Mouse (Mus musculus) liver, embryonic 12.5 days (tissue): ENCODE results near the gene Mipep. TPM values are rescaled to one million over a fixed set of nuclear protein-coding genes. Genes with fewer than 3 reads are reported as not detected.

ENCODE experiments used
- ATAC-seq: fragments of 200-750 bp; cut with Nextera tagmentation; 2 replicates; pipeline ENCODE4 v1.8.0; 2017; ENCODE audit warnings: moderate number of reproducible peaks, mild to moderate bottlenecking, moderate library complexity
- H3K27ac ChIP-seq: fragments of 300-500 bp; sonication (generic); 2 replicates; pipeline ENCODE4 v1.5.1; 2016; ENCODE audit warnings: mild to moderate bottlenecking
- H3K27me3 ChIP-seq: fragments of 300-500 bp; sonication (generic); replicated peaks from 2 replicates; pipeline ENCODE4 v1.6.1; 2016; ENCODE audit warnings: mild to moderate bottlenecking, moderate library complexity
- H3K36me3 ChIP-seq: fragments of 300-500 bp; sonication (generic); 2 replicates; pipeline ENCODE4 v1.6.1; 2016; ENCODE audit warnings: mild to moderate bottlenecking, moderate library complexity
- H3K4me1 ChIP-seq: fragments of 300-500 bp; sonication (generic); 2 replicates; pipeline ENCODE4 v1.6.1; 2016
- H3K4me2 ChIP-seq: fragments of 300-500 bp; sonication (generic); 2 replicates; pipeline ENCODE4 v1.6.1; 2016; ENCODE audit warnings: mild to moderate bottlenecking, moderate library complexity
- H3K4me3 ChIP-seq: fragments of 300-500 bp; sonication (generic); 2 replicates; pipeline ENCODE4 v1.5.1; 2016; ENCODE audit warnings: mild to moderate bottlenecking, moderate library complexity
- H3K9ac ChIP-seq: fragments of 300-500 bp; sonication (generic); 2 replicates; pipeline ENCODE4 v1.6.1; 2016; ENCODE audit warnings: mild to moderate bottlenecking, moderate library complexity
- H3K9me3 ChIP-seq: fragments of 300-500 bp; sonication (generic); replicated peaks from 2 replicates; pipeline ENCODE4 v1.6.1; 2016; ENCODE audit warnings: mild to moderate bottlenecking, moderate library complexity
- WGBS: fragments of 180-500 bp; shearing (Covaris S2); methylation state at CpG from one replicate; pipeline ENCODE4 v1.1.7; 2016; ENCODE audit not compliant: insufficient replicate concordance; 5-methylcytosine and 5-hydroxymethylcytosine counted together
- polyA plus RNA-seq: library from polyadenylated mRNA; unstranded; fragments of >200 nt; fragmentation: Nextera tagmentation; extraction: Ambion mirVana; gene quantifications from 2 replicates; pipeline ENCODE4 v1.2.1, GENCODE M21; 2016

Gene Mipep
- polyA plus RNA-seq, 1 experiment from 2014 or later = 19.9 TPM

DNA sequence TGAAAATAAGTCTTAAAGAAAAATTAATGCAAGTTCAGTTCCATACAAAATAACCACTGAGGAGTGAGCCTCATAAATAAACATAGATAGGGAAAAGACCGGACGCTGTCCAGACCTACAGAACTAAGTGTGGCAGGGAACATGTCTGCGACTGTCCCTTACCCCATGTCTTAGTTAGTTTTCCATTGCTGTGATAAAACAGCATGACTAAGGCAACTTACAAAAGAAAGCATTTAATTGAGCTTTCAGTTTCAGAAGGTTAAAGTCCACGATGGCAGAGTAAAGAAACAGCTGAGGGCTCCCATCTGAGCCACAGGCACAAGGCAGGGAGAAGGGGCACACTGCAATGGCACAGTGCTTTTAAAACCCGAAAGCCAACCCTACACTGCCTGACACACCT lies 63.8 kb downstream of the Mipep start:
- no peak for ATAC-seq
- Histone ChIP-seq H3K4me1 (no peaks in the 10 kb centered on the region), H3K27me3 (no peaks in the 10 kb centered on the region), H3K9ac (no peak overlapping the region), H3K27ac (no peak overlapping the region), H3K36me3 (peaks cover 47% of the 10 kb centered on the region), H3K4me2 (no peak overlapping the region), H3K9me3 (no peaks in the 10 kb centered on the region), H3K4me3 (no peak overlapping the region)
- WGBS = 73% methylated on average over 5 of the region's 5 CpGs

DNA sequence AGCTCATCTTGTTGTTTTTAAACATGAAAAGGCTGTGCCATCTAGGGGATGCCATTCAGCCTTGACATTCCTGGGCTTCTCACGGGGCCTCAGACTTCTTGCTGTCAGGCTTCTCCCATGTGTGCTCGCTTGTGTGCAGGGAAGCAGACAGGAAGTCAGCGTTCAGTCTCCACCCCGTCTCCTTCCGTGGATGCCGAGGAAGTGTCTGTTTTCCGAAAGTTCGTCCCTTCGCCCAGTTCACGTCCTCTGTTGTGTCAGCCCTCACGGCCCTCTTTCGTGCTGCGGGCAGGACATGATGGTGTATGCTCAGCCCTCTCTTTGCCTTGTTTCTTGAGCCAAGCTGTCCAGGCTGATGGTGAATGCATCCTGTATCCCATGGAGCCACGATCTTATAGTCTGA lies 65.7 kb downstream of the Mipep start:
- H3K4me3 ChIP-seq = no peak overlapping the region
- WGBS = 79% methylated on average over 14 of the region's 14 CpGs
- no peak for ATAC-seq
- H3K4me2 ChIP-seq = no peak overlapping the region
- peaks cover 59% of the 10 kb centered on the region for H3K36me3 ChIP-seq
- H3K9ac ChIP-seq = no peak overlapping the region
- no peaks in the 10 kb centered on the region for H3K9me3 ChIP-seq
- H3K27ac ChIP-seq = no peak overlapping the region
- H3K27me3 ChIP-seq = no peaks in the 10 kb centered on the region
- no peaks in the 10 kb centered on the region for H3K4me1 ChIP-seq

DNA sequence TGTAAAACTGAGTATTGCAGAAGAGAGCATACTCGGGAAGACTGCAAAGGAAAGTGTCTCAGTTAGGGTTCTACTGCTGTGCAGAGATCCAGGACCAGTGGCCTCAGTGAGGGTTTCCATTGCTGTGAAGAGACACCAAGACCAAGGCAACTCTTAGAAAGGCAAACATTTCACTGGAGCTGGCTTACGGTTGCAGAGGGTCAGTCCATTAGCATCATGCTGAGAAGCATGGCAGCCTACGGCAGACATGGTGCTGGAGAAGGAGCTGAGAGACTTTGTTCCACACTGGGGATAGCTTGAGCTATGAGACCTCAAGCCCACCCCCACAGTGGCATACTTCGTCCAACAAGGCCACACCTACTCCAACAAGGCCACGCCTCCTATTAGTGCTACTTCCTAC lies 67.3 kb downstream of the Mipep start:
- Histone ChIP-seq H3K27me3 (no peaks in the 10 kb centered on the region), H3K4me3 (no peak overlapping the region), H3K9ac (no peak overlapping the region), H3K27ac (no peak overlapping the region), H3K4me2 (no peak overlapping the region), H3K9me3 (no peaks in the 10 kb centered on the region), H3K36me3 (peaks cover 59% of the 10 kb centered on the region), H3K4me1 (no peaks in the 10 kb centered on the region)
- 79% methylated on average over 5 of the region's 5 CpGs for WGBS
- ATAC-seq = no peak

DNA sequence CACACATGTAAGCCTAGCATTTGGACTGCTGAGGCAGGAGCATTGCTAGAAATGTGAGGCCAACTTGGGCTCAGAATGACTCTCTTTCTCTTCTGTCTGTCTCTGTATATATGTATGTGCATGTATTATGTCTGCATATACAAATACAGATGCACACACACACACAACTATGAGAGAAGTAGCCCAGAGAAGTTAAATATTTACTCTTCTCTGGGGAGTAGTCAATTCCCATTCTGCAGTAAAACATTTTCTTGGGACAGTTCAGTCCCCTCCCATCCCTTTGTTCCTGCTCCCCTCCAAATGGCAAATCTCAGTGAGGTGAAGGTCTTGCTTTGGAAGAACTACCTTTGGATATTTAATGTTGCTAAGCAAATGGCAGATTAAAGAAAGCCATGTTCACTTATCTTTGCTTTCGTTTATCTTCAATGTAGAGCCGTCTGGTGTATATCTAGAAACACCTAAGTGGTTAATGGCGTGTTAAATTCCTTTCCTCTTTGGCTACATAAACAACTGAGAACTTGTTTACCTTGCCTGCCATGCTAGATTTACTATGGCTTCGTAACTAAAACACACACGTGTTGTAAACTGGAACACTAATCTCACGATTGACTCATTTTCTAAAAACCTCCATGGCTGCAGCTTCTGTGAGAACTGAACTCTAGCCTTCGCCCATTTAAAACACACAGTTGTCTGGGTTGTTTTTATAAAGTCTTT lies 72.0 kb downstream of the Mipep start:
- Histone ChIP-seq H3K4me1 (no peaks in the 10 kb centered on the region), H3K4me3 (no peak overlapping the region), H3K4me2 (no peak overlapping the region), H3K9me3 (no peaks in the 10 kb centered on the region), H3K36me3 (peaks cover 33% of the 10 kb centered on the region), H3K27me3 (no peaks in the 10 kb centered on the region), H3K27ac (no peak overlapping the region), H3K9ac (no peak overlapping the region)
- no peak for ATAC-seq
- WGBS = 53% methylated on average over 7 of the region's 7 CpGs

DNA sequence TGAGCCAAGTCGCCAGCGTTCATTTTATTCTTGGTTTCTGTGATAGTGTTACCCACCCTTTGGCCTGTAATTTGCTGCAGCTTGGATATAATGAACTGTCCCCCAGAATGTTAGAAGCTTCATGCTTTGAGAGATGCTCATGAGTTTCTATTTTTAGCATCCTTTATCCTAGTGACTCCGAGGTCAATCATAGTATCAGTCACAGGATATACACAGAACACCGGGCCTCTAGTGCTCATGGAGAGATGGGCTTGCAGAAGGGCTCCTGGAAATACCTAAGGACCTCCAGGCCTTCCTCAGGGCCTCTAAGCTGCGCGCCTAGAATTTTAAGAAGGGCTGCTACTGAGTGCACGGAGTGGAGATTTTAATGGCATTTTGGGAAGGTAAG lies 72.5 kb downstream of the Mipep start:
- Histone ChIP-seq H3K4me1 (no peaks in the 10 kb centered on the region), H3K4me2 (no peak overlapping the region), H3K27ac (no peak overlapping the region), H3K4me3 (no peak overlapping the region), H3K36me3 (peaks cover 27% of the 10 kb centered on the region), H3K9ac (no peak overlapping the region), H3K27me3 (no peaks in the 10 kb centered on the region), H3K9me3 (no peaks in the 10 kb centered on the region)
- no peak for ATAC-seq
- 60% methylated on average over 7 of the region's 7 CpGs for WGBS

DNA sequence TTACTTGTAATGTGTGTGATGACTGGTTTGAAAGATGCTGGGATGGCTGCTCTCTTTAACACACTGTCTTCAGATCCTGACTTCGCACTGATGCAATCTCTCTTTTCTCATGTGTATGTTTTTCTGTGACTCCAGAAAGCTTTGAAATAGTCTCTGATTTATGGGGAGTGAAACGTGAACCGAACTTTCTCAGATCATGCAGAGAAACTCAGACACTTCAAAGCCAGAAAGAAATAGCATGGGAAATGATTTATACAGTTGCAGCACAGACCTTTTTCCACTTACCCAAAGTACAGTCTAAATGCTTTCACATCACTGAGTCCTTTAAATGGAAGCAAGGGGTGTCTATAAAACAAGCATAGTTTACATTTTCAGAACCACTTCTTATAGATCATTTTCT lies 79.0 kb downstream of the Mipep start:
- Histone ChIP-seq H3K27ac (no peak overlapping the region), H3K4me3 (no peak overlapping the region), H3K4me2 (no peak overlapping the region), H3K27me3 (no peaks in the 10 kb centered on the region), H3K9me3 (no peaks in the 10 kb centered on the region), H3K4me1 (no peaks in the 10 kb centered on the region), H3K36me3 (peaks cover 9% of the 10 kb centered on the region; the same call in 1 of the 2 replicates), H3K9ac (no peak overlapping the region)
- 75% methylated on average over 3 of the region's 3 CpGs for WGBS
- ATAC-seq = no peak

DNA sequence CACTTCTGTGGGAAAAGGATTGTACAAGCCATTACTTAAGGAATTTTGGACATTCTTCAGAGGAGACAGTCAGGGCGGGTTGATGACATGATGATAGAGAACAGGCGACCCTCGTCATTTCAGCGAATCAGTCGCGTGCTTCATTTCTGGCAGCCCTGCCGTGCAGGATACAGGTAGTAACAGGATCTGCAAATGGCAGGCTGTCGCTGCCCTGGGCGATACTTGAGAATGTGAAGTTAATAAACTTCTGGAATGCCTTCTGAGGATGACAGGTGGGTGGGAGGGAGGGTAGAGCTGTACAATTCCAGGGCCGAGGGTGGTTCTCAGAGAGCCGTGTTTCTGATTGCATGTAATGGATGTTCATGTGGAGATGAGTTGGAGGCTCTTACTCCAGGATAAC lies 82.0 kb downstream of the Mipep start:
- 76% methylated on average over 11 of the region's 11 CpGs for WGBS

DNA sequence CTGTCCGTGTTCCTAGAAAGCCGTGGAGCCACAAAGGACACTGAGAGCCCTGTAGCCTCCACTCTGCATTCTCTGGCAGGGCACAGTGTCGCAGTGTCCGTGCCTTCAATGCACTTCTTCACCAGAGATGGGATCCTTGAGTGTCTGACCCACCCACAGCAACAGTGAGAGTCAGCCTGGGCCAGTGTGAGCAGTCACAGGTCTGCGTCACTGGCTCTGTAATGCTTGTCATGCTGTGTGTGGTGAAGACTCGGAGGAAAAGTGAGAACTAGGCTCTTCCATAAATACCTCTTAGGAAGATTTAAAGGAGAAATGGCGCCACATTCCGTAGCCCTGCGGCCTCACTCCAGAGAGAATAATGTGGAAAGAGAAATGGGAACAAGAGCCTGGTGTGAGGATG lies 84.0 kb downstream of the Mipep start:
- ATAC-seq = no peak
- no peaks in the 10 kb centered on the region for H3K27me3 ChIP-seq
- H3K36me3 ChIP-seq = peaks cover 27% of the 10 kb centered on the region; the same call in 1 of the 2 replicates
- no peaks in the 10 kb centered on the region for H3K9me3 ChIP-seq
- no peak overlapping the region for H3K4me2 ChIP-seq
- H3K4me1 ChIP-seq = no peaks in the 10 kb centered on the region
- WGBS = 82% methylated on average over 9 of the region's 9 CpGs
- no peak overlapping the region for H3K27ac ChIP-seq
- no peak overlapping the region for H3K9ac ChIP-seq
- no peak overlapping the region for H3K4me3 ChIP-seq

More for the DNA sequence above, 82.0 kb downstream of the Mipep start:
- no peak overlapping the region for H3K27ac ChIP-seq
- H3K27me3 ChIP-seq = no peaks in the 10 kb centered on the region
- ATAC-seq = no peak
- H3K4me3 ChIP-seq = no peak overlapping the region
- H3K9me3 ChIP-seq = no peaks in the 10 kb centered on the region
- H3K9ac ChIP-seq = no peak overlapping the region
- H3K36me3 ChIP-seq = peaks cover 14% of the 10 kb centered on the region; the same call in 1 of the 2 replicates
- H3K4me1 ChIP-seq = no peaks in the 10 kb centered on the region
- no peak overlapping the region for H3K4me2 ChIP-seq

DNA sequence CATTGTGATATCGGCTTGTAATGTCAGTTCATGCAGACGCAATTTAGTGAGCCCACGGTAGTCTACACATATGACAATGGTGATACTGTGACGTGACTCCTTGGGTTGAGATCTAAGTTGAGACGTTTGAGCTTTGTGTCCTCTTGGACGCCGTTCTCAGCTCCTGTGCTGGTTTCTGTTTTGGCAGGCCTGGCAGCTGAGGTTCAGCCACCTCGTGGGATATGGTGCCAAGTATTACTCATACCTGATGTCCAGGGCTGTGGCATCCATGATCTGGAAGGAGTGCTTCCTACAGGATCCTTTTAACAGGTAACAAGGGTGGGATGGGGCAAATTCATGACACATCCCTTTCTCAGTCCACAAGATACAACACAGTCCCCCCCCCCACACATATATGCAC lies 87.5 kb downstream of the Mipep start:
- peaks cover 26% of the 10 kb centered on the region for H3K36me3 ChIP-seq
- H3K4me2 ChIP-seq = no peak overlapping the region
- no peaks in the 10 kb centered on the region for H3K27me3 ChIP-seq
- ATAC-seq = no peak
- WGBS = 77% methylated on average over 8 of the region's 8 CpGs
- no peaks in the 10 kb centered on the region for H3K9me3 ChIP-seq
- H3K9ac ChIP-seq = no peak overlapping the region
- no peak overlapping the region for H3K27ac ChIP-seq
- H3K4me1 ChIP-seq = no peaks in the 10 kb centered on the region
- H3K4me3 ChIP-seq = no peak overlapping the region

DNA sequence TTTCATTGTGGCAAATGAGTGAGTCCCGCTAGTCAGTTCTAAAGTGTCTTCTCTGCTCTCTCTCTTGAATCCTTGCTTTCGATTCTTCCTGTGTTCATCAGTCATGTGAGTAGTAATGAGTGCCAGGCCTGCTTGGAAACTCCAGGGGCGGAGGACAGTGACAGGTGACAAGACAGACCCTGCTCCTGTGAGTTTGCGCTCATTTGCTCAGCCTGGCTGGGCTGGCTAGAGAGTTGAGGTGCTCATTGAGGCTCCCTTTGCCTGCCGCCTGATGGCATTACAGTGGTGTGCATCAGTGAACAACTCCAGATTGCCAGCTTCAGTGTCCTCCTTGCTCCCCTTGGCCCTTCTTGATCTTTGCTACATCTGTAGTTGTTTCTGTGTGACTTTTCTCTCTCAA lies 97.7 kb downstream of the Mipep start:
- no peak overlapping the region for H3K4me2 ChIP-seq
- 74% methylated on average over 5 of the region's 5 CpGs for WGBS
- ATAC-seq = no peak
- H3K9ac ChIP-seq = no peak overlapping the region
- no peaks in the 10 kb centered on the region for H3K27me3 ChIP-seq
- no peak overlapping the region for H3K4me3 ChIP-seq
- H3K4me1 ChIP-seq = no peaks in the 10 kb centered on the region
- H3K36me3 ChIP-seq = peaks cover 10% of the 10 kb centered on the region
- no peak overlapping the region for H3K27ac ChIP-seq
- H3K9me3 ChIP-seq = peaks cover 7% of the 10 kb centered on the region; the same call in 1 of the 2 replicates

DNA sequence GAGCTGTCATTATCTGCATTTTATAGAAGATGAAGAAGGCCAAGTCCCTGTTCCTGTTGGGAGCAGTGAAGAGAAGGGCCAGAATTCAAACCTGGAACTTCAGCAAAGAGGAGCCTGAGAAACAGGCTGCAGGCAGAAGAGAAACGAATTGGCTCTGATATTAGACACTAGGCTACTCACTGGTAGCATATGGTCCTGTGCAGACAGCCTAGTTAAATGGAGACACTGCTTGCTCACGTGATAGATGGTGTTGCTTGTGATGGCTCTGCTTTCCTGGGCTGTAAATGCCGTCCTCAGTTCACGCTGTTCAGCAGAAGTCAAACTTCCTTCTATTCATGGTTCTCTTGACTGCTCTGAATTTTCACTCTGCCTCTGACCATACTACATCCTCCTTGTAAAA lies 98.3 kb downstream of the Mipep start:
- no peak overlapping the region for H3K27ac ChIP-seq
- no peak overlapping the region for H3K9ac ChIP-seq
- H3K4me3 ChIP-seq = no peak overlapping the region
- H3K36me3 ChIP-seq = peaks cover 10% of the 10 kb centered on the region
- H3K4me2 ChIP-seq = no peak overlapping the region
- no peaks in the 10 kb centered on the region for H3K27me3 ChIP-seq
- peaks cover 7% of the 10 kb centered on the region; the same call in 1 of the 2 replicates for H3K9me3 ChIP-seq
- 70% methylated on average over 4 of the region's 4 CpGs for WGBS
- ATAC-seq = no peak
- no peaks in the 10 kb centered on the region for H3K4me1 ChIP-seq

DNA sequence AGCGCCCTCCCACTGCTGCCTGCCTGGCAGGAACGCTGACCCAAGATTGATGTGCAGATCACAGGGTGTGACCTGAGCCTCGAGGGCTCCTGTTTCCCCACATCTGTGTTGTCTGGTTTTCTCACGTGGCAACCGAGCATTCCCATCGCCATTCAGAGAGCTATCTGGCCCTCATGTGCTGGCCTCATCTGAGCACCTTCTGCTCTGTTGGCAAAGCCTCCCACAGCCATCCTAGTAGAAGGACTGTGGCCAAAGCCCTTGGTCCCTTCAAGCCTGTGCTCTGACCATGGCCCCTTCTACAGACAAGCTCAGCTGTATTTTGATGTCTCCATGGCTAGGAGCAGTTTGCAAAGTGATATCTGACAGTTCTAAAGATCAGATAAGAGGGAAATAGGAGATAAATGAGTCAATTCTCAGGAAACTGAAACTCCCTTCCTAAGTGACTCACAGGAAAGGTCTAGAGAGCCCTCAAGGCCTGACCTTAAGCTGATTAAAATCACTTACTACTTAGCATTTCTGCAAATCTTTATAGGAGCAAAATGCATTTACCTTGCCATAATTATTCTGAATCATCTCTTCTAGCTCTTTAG lies 101.1 kb downstream of the Mipep start:
- Histone ChIP-seq H3K9me3 (peaks cover 14% of the 10 kb centered on the region; the same call in 1 of the 2 replicates), H3K36me3 (peaks cover 19% of the 10 kb centered on the region), H3K4me1 (no peaks in the 10 kb centered on the region), H3K9ac (no peak overlapping the region), H3K4me2 (no peak overlapping the region), H3K27ac (no peak overlapping the region), H3K4me3 (no peak overlapping the region), H3K27me3 (no peaks in the 10 kb centered on the region)
- 66% methylated on average over 6 of the region's 6 CpGs for WGBS
- no peak for ATAC-seq
